Mouse (Mus musculus): ENCODE measurements around the gene Manba. TPM values are rescaled to one million over a fixed set of nuclear protein-coding genes. Genes with fewer than 3 reads are reported as not detected.
"Not testable (repeated sequence)": the region's sequence is repeated elsewhere in the genome, so short reads cannot be mapped to it uniquely, and the experiment has no call there.

Gene Manba
- total and polyA plus RNA-seq, 3 experiments: 2.9 to 23.7 (median 19.6) TPM

- no peaks in the 10 kb centered on the region for H3K27me3 ChIP-seq (ENCODE audit: insufficient read depth, low read length)
- peaks cover 24% of the 10 kb centered on the region for H3K36me3 ChIP-seq (replicated peaks)
- DNase-seq (ENCODE audit: low spot score): no peak
- ATAC-seq (ENCODE audit: extremely low read depth, insufficient number of reproducible peaks, low FRiP score, poor library complexity, severe bottlenecking): no peak
- TF ChIP-seq GATA1 (IDR thresholded peaks at IDR 0.05; ENCODE audit: borderline replicate concordance, low read length) (no peak), TAL1 (conservative IDR thresholded peaks at IDR 0.05; ENCODE audit: low read depth, low read length) (no peak), CTCF (IDR thresholded peaks at IDR 0.05; ENCODE audit: low read depth, low read length) (no peak), GATA2 (IDR thresholded peaks at IDR 0.05; ENCODE audit: borderline replicate concordance, low read depth, low read length) (no peak), POLR2AphosphoS5 (IDR thresholded peaks at IDR 0.05; ENCODE audit: insufficient replicate concordance, low read depth, low read length) (no peak)
- H3K9me3 ChIP-seq (replicated peaks): no peaks in the 10 kb centered on the region
- H3K4me3 ChIP-seq (ENCODE audit: low read depth, low read length): no peak overlapping the region
- peaks cover 8% of the 10 kb centered on the region; the same call in 1 of the 2 replicates for H3K4me1 ChIP-seq (ENCODE audit: insufficient read depth, low read depth, low read length)
These were observed 5.7 kb downstream of the Manba start for GRCm38 (mm10) chr3:135491102-135491501.

- not testable (repeated sequence) for H3K4me1 ChIP-seq (ENCODE audit: insufficient read depth, low read depth, low read length); ATAC-seq (ENCODE audit: extremely low read depth, insufficient number of reproducible peaks, low FRiP score, poor library complexity, severe bottlenecking); H3K27me3 ChIP-seq (ENCODE audit: insufficient read depth, low read length); DNase-seq (ENCODE audit: low spot score); H3K9me3 ChIP-seq (replicated peaks); H3K4me3 ChIP-seq (ENCODE audit: low read depth, low read length)
- peaks cover 20% of the 10 kb centered on the region for H3K36me3 ChIP-seq (replicated peaks)
These were observed 7.9 kb downstream of the Manba start for GRCm38 (mm10) chr3:135493320-135493719.

- ATAC-seq (ENCODE audit: extremely low read depth, insufficient number of reproducible peaks, low FRiP score, poor library complexity, severe bottlenecking); H3K27me3 ChIP-seq (ENCODE audit: insufficient read depth, low read length); H3K4me1 ChIP-seq (ENCODE audit: insufficient read depth, low read depth, low read length); H3K4me3 ChIP-seq (ENCODE audit: low read depth, low read length); DNase-seq (ENCODE audit: low spot score); H3K9me3 ChIP-seq (replicated peaks): not testable (repeated sequence)
- peaks cover 13% of the 10 kb centered on the region for H3K36me3 ChIP-seq (replicated peaks)
These were observed 12.5 kb downstream of the Manba start for GRCm38 (mm10) chr3:135497956-135498355.

- Histone ChIP-seq H3K9me3 (replicated peaks) (peaks cover 6% of the 10 kb centered on the region), H3K4me3 (ENCODE audit: low read depth, low read length) (no peak overlapping the region), H3K27me3 (ENCODE audit: insufficient read depth, low read length) (no peaks in the 10 kb centered on the region), H3K36me3 (replicated peaks) (peaks cover 19% of the 10 kb centered on the region), H3K4me1 (ENCODE audit: insufficient read depth, low read depth, low read length) (no peaks in the 10 kb centered on the region; the same call in 1 of the 2 replicates)
- ATAC-seq (ENCODE audit: extremely low read depth, insufficient number of reproducible peaks, low FRiP score, poor library complexity, severe bottlenecking) (no peak), DNase-seq (ENCODE audit: low spot score) (no peak)
- TF ChIP-seq GATA1 (IDR thresholded peaks at IDR 0.05; ENCODE audit: borderline replicate concordance, low read length): no peak
- TF ChIP-seq TAL1 (conservative IDR thresholded peaks at IDR 0.05; ENCODE audit: low read depth, low read length): no peak
- no peak for TF ChIP-seq POLR2AphosphoS5 (IDR thresholded peaks at IDR 0.05; ENCODE audit: insufficient replicate concordance, low read depth, low read length)
- TF ChIP-seq CTCF (IDR thresholded peaks at IDR 0.05; ENCODE audit: low read depth, low read length): no peak
- no peak for TF ChIP-seq GATA2 (IDR thresholded peaks at IDR 0.05; ENCODE audit: borderline replicate concordance, low read depth, low read length)
These were observed 13.5 kb downstream of the Manba start for GRCm38 (mm10) chr3:135498891-135499290.

- Histone ChIP-seq H3K4me1 (ENCODE audit: insufficient read depth, low read depth, low read length) (peaks cover 6% of the 10 kb centered on the region; the same call in 1 of the 2 replicates), H3K9me3 (replicated peaks) (peaks cover 3% of the 10 kb centered on the region), H3K27me3 (ENCODE audit: insufficient read depth, low read length) (no peaks in the 10 kb centered on the region), H3K36me3 (replicated peaks) (peaks cover 35% of the 10 kb centered on the region), H3K4me3 (ENCODE audit: low read depth, low read length) (no peak overlapping the region)
- TF ChIP-seq CTCF (IDR thresholded peaks at IDR 0.05; ENCODE audit: low read depth, low read length) (no peak), GATA1 (IDR thresholded peaks at IDR 0.05; ENCODE audit: borderline replicate concordance, low read length) (no peak), POLR2AphosphoS5 (IDR thresholded peaks at IDR 0.05; ENCODE audit: insufficient replicate concordance, low read depth, low read length) (no peak), TAL1 (conservative IDR thresholded peaks at IDR 0.05; ENCODE audit: low read depth, low read length) (no peak), GATA2 (IDR thresholded peaks at IDR 0.05; ENCODE audit: borderline replicate concordance, low read depth, low read length) (no peak)
- DNase-seq (ENCODE audit: low spot score): no peak
- ATAC-seq (ENCODE audit: extremely low read depth, insufficient number of reproducible peaks, low FRiP score, poor library complexity, severe bottlenecking): no peak
These were observed 17.7 kb downstream of the Manba start for GRCm38 (mm10) chr3:135503160-135503559.

GRCm38 (mm10) chr3:135505369-135505909 lies 20.0 kb downstream of the Manba start:
- TF ChIP-seq GATA1 (IDR thresholded peaks at IDR 0.05; ENCODE audit: borderline replicate concordance, low read length) (no peak), CTCF (IDR thresholded peaks at IDR 0.05; ENCODE audit: low read depth, low read length) (peak; percentile 93)
- Histone ChIP-seq H3K9me3 (replicated peaks) (no peaks in the 10 kb centered on the region), H3K4me3 (ENCODE audit: low read depth, low read length) (no peak overlapping the region), H3K36me3 (replicated peaks) (peaks cover 30% of the 10 kb centered on the region), H3K4me1 (ENCODE audit: insufficient read depth, low read depth, low read length) (peaks cover 6% of the 10 kb centered on the region; the same call in 1 of the 2 replicates), H3K27me3 (ENCODE audit: insufficient read depth, low read length) (no peaks in the 10 kb centered on the region)
- DNase-seq (ENCODE audit: low spot score) (peak; percentile 31), ATAC-seq (ENCODE audit: extremely low read depth, insufficient number of reproducible peaks, low FRiP score, poor library complexity, severe bottlenecking) (peak; percentile 34)

GRCm38 (mm10) chr3:135505916-135506482 lies 20.6 kb downstream of the Manba start:
- no peaks in the 10 kb centered on the region for H3K27me3 ChIP-seq (ENCODE audit: insufficient read depth, low read length)
- ATAC-seq (ENCODE audit: extremely low read depth, insufficient number of reproducible peaks, low FRiP score, poor library complexity, severe bottlenecking): no peak
- no peaks in the 10 kb centered on the region for H3K9me3 ChIP-seq (replicated peaks)
- DNase-seq (ENCODE audit: low spot score): no peak
- no peak for TF ChIP-seq CTCF (IDR thresholded peaks at IDR 0.05; ENCODE audit: low read depth, low read length)
- no peak for TF ChIP-seq GATA1 (IDR thresholded peaks at IDR 0.05; ENCODE audit: borderline replicate concordance, low read length)
- no peak for TF ChIP-seq TAL1 (conservative IDR thresholded peaks at IDR 0.05; ENCODE audit: low read depth, low read length)
- no peak for TF ChIP-seq POLR2AphosphoS5 (IDR thresholded peaks at IDR 0.05; ENCODE audit: insufficient replicate concordance, low read depth, low read length)
- H3K4me1 ChIP-seq (ENCODE audit: insufficient read depth, low read depth, low read length): peaks cover 6% of the 10 kb centered on the region; the same call in 1 of the 2 replicates
- peaks cover 32% of the 10 kb centered on the region for H3K36me3 ChIP-seq (replicated peaks)
- no peak overlapping the region for H3K4me3 ChIP-seq (ENCODE audit: low read depth, low read length)
